Mouse (Mus musculus) ES-E14 (cell line): Measurements from ENCODE around the gene Hmga1.
A peak's percentile ranks its signal among the peaks of the same experiment; 100 is the strongest.

Experiments
- HCFC1 ChIP-seq: IDR thresholded peaks from 2 replicates; pipeline ENCODE4 v1.6.1; 2012; ENCODE audit warnings: low read length, inconsistent platforms, borderline replicate concordance; ENCODE audit not compliant: insufficient read depth
- MAFK ChIP-seq: IDR thresholded peaks from 2 replicates; pipeline ENCODE4 v1.6.1; 2014; ENCODE audit warnings: mild to moderate bottlenecking, low read depth, low read length, inconsistent platforms; ENCODE audit not compliant: insufficient read depth
- ZNF384 ChIP-seq: IDR thresholded peaks from 2 replicates; pipeline ENCODE4 v1.6.1; 2012; ENCODE audit warnings: low read depth, low read length, inconsistent platforms

- TF ChIP-seq ZNF384 (no peak), HCFC1 (peak; percentile 88), MAFK (no peak)
These were observed 15.0 kb upstream of the Hmga1 start for GRCm38 (mm10) chr17:27541261-27541660.
